Mouse (Mus musculus) midbrain, embryonic 16.5 days (tissue): Measurements from ENCODE around the gene Kcnc1. TPM values are rescaled to one million over a fixed set of nuclear protein-coding genes. Genes with fewer than 3 reads are reported as not detected.

Source experiments
- ATAC-seq: fragments of 200-750 bp; cut with Nextera tagmentation; 2 replicates; pipeline ENCODE4 v1.8.0; 2017; ENCODE audit warnings: moderate TSS enrichment
- H3K27ac ChIP-seq: fragments of 300-500 bp; sonication (generic); 2 replicates; pipeline ENCODE4 v1.5.1; 2014; ENCODE audit warnings: mild to moderate bottlenecking, low read length, mixed read lengths
- H3K27me3 ChIP-seq: fragments of 300-500 bp; sonication (generic); 2 replicates; pipeline ENCODE4 v1.6.1; 2014; ENCODE audit warnings: low read depth, low read length, mixed read lengths; ENCODE audit not compliant: control insufficient read depth, insufficient read depth
- H3K36me3 ChIP-seq: fragments of 300-500 bp; sonication (generic); 2 replicates; pipeline ENCODE4 v1.6.1; 2014; ENCODE audit warnings: mild to moderate bottlenecking, low read length, moderate library complexity, mixed read lengths; ENCODE audit not compliant: control insufficient read depth, insufficient read depth
- H3K4me1 ChIP-seq: fragments of 300-500 bp; sonication (generic); 2 replicates; pipeline ENCODE4 v1.6.1; 2014; ENCODE audit warnings: mild to moderate bottlenecking, low read length, mixed read lengths; ENCODE audit not compliant: control insufficient read depth, insufficient read depth
- H3K4me2 ChIP-seq: fragments of 300-500 bp; sonication (generic); 2 replicates; pipeline ENCODE4 v1.6.1; 2014; ENCODE audit warnings: mild to moderate bottlenecking, low read length, mixed read lengths
- H3K4me3 ChIP-seq: fragments of 300-500 bp; sonication (generic); 2 replicates; pipeline ENCODE4 v1.5.1; 2014; ENCODE audit warnings: low read depth, mild to moderate bottlenecking, low read length, moderate library complexity, mixed read lengths
- H3K9ac ChIP-seq: fragments of 300-500 bp; sonication (generic); 2 replicates; pipeline ENCODE4 v1.6.1; 2014; ENCODE audit warnings: low read depth, low read length, mixed read lengths
- H3K9me3 ChIP-seq: fragments of 300-500 bp; sonication (generic); replicated peaks from 2 replicates; pipeline ENCODE4 v1.6.1; 2014; ENCODE audit warnings: mild to moderate bottlenecking, low read length, mixed read lengths; ENCODE audit not compliant: control insufficient read depth, poor library complexity, severe bottlenecking
- WGBS: fragments of 180-500 bp; shearing (Covaris S2); extraction: QIAGEN DNeasy Blood & Tissue Kit; methylation state at CpG from one replicate; pipeline ENCODE4 v1.1.7; 2014; 5-methylcytosine and 5-hydroxymethylcytosine counted together
- polyA plus RNA-seq: library from polyadenylated mRNA; unstranded; fragments of >200 nt; fragmentation: Nextera tagmentation; extraction: Ambion mirVana; gene quantifications from 2 replicates; pipeline ENCODE4 v1.2.1, GENCODE M21; 2015

Kcnc1 gene
- polyA plus RNA-seq, 1 experiment from 2014 or later, result 11.4 TPM

DNA sequence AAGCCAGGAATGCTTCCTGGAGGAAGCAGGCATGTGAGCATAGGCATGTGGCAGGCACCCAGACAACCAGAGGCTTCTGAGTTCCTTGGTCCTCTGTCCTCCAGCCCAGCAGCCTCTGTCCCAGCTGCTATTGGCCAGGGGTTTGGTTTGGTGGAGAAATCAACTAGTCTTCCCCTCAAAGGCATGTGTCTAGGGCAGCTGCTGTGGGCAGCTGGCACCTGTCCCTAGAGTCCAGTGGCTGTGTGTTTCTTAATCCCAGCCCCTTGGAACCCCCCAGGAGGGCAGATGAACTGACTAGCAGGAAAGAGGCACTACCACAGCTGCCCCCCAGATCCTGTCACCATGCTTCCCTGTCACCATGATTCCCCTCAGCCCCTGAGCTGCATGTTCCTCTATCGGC is 30.5 kb upstream of the Kcnc1 start:
- H3K4me3 ChIP-seq, result no peak overlapping the region
- H3K36me3 ChIP-seq, result no peaks in the 10 kb centered on the region
- no peak for ATAC-seq
- no peak overlapping the region for H3K27ac ChIP-seq
- no peaks in the 10 kb centered on the region; the same call in 1 of the 2 replicates for H3K27me3 ChIP-seq
- no peaks in the 10 kb centered on the region for H3K4me1 ChIP-seq
- no peaks in the 10 kb centered on the region for H3K9me3 ChIP-seq
- H3K9ac ChIP-seq, result no peak overlapping the region
- H3K4me2 ChIP-seq, result no peak overlapping the region
- WGBS, result 78% methylated on average over 1 of the region's 1 CpGs

GRCm38 (mm10) chr7:46371104-46371503 is 25.2 kb upstream of the Kcnc1 start:
- Histone ChIP-seq H3K4me2 (no peak overlapping the region), H3K9me3 (no peaks in the 10 kb centered on the region), H3K27me3 (peaks cover 22% of the 10 kb centered on the region), H3K27ac (no peak overlapping the region), H3K4me3 (no peak overlapping the region), H3K9ac (no peak overlapping the region), H3K4me1 (no peaks in the 10 kb centered on the region), H3K36me3 (no peaks in the 10 kb centered on the region)
- WGBS, result 71% methylated on average over 4 of the region's 4 CpGs
- ATAC-seq, result no peak

DNA sequence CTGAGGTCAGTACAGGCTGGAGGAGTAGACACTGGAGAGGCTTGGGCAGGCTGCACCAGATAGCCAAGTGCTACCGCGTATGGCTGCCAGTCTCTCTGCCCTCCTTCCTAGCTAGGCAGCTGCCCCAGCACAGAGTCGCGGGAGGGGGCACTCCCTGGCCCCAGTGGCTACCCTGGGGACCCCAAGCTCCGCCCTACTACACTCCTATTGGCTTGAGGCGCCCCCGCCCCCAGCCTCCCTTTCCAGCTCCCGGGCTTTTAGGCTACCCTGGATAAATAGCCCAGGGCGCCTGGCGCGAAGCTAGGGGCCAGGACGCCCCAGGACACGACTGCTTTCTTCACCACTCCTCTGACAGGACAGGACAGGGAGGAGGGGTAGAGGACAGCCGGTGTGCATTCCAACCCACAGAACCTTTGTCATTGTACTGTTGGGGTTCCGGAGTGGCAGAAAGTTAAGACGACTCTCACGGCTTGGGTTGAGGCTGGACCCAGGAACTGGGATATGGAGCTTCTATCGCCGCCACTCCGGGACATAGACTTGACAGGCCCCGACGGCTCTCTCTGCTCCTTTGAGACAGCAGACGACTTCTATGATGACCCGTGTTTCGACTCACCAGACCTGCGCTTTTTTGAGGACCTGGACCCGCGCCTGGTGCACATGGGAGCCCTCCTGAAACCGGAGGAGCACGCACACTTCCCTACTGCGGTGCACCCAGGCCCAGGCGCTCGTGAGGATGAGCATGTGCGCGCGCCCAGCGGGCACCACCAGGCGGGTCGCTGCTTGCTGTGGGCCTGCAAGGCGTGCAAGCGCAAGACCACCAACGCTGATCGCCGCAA is 19.9 kb upstream of the Kcnc1 start, which contains the start of gene Myod1:
Gene Myod1 (plus strand): TSS at position 303 of the 836 bp plus-strand sequence.
- Histone ChIP-seq H3K4me3 (peak within 1 kb of the TSS; percentile 29), H3K9me3 (no peaks in the 10 kb centered on the region), H3K4me1 (peaks cover 14% of the 10 kb centered on the region), H3K36me3 (no peaks in the 10 kb centered on the region), H3K4me2 (peak within 1 kb of the TSS; percentile 53), H3K9ac (peak within 1 kb of the TSS; percentile 31; the same call in 1 of the 2 replicates), H3K27me3 (peaks cover 58% of the 10 kb centered on the region), H3K27ac (no peak within 1 kb of the TSS)
- 3% methylated on average over 44 of the region's 44 CpGs for WGBS
- ATAC-seq, result peak; percentile 27; the same call in 1 of the 2 replicates

- H3K4me3 ChIP-seq, result peak overlapping the region; percentile 29
- H3K36me3 ChIP-seq, result no peaks in the 10 kb centered on the region
- peak overlapping the region; percentile 31; the same call in 1 of the 2 replicates for H3K9ac ChIP-seq
- WGBS, result under 1% methylated on average over 33 of the region's 33 CpGs
- H3K9me3 ChIP-seq, result no peaks in the 10 kb centered on the region
- peaks cover 14% of the 10 kb centered on the region for H3K4me1 ChIP-seq
- ATAC-seq, result peak; percentile 29; the same call in 1 of the 2 replicates
- peaks cover 58% of the 10 kb centered on the region for H3K27me3 ChIP-seq
- peak overlapping the region; percentile 53 for H3K4me2 ChIP-seq
- H3K27ac ChIP-seq, result no peak overlapping the region
Measured at GRCm38 (mm10) chr7:46377008-46377346, 19.3 kb upstream of the Kcnc1 start.

DNA sequence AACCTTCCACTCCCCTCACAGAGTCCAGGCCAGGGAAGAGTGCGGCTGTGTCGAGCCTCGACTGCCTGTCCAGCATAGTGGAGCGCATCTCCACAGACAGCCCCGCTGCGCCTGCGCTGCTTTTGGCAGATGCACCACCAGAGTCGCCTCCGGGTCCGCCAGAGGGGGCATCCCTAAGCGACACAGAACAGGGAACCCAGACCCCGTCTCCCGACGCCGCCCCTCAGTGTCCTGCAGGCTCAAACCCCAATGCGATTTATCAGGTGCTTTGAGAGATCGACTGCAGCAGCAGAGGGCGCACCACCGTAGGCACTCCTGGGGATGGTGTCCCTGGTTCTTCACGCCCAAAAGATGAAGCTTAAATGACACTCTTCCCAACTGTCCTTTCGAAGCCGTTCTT is 18.2 kb upstream of the Kcnc1 start:
- H3K36me3 ChIP-seq, result no peaks in the 10 kb centered on the region
- no peaks in the 10 kb centered on the region for H3K9me3 ChIP-seq
- peaks cover 58% of the 10 kb centered on the region for H3K27me3 ChIP-seq
- peak overlapping the region; percentile 38 for H3K4me2 ChIP-seq
- H3K27ac ChIP-seq, result no peak overlapping the region
- H3K9ac ChIP-seq, result no peak overlapping the region
- no peak for ATAC-seq
- H3K4me3 ChIP-seq, result peak overlapping the region; percentile 2
- 4% methylated on average over 22 of the region's 22 CpGs for WGBS
- peaks cover 14% of the 10 kb centered on the region for H3K4me1 ChIP-seq

GRCm38 (mm10) chr7:46378983-46379382 is 17.3 kb upstream of the Kcnc1 start:
- no peak for ATAC-seq
- H3K4me3 ChIP-seq, result no peak overlapping the region
- peaks cover 14% of the 10 kb centered on the region for H3K4me1 ChIP-seq
- no peak overlapping the region for H3K27ac ChIP-seq
- peaks cover 54% of the 10 kb centered on the region for H3K27me3 ChIP-seq
- H3K36me3 ChIP-seq, result no peaks in the 10 kb centered on the region
- 11% methylated on average over 16 of the region's 16 CpGs for WGBS
- no peak overlapping the region for H3K4me2 ChIP-seq
- no peak overlapping the region for H3K9ac ChIP-seq
- no peaks in the 10 kb centered on the region for H3K9me3 ChIP-seq

DNA sequence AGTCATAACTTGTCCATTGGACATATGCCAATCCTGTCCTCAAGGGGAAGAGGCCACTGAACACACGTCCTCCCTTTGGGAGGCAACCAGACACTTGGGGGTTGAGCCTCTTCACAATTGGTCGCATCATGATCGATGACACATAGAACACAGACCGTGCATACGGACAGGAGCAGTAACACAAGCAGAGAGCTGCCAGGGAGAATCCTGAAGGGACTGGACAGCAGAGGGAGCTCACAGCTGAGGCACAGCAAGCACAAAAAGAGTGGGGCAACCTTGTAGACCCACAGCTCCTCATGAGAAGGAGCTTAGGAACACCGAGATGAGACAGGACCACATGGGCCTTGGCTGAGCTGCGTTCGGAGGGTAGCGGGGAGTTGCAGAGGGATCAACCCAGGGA is 15.7 kb upstream of the Kcnc1 start:
- H3K4me2 ChIP-seq, result no peak overlapping the region
- ATAC-seq, result no peak
- H3K27ac ChIP-seq, result no peak overlapping the region
- peaks cover 14% of the 10 kb centered on the region for H3K4me1 ChIP-seq
- peaks cover 41% of the 10 kb centered on the region for H3K27me3 ChIP-seq
- H3K9ac ChIP-seq, result no peak overlapping the region
- H3K4me3 ChIP-seq, result no peak overlapping the region
- WGBS, result 68% methylated on average over 9 of the region's 9 CpGs
- H3K9me3 ChIP-seq, result no peaks in the 10 kb centered on the region
- H3K36me3 ChIP-seq, result no peaks in the 10 kb centered on the region

DNA sequence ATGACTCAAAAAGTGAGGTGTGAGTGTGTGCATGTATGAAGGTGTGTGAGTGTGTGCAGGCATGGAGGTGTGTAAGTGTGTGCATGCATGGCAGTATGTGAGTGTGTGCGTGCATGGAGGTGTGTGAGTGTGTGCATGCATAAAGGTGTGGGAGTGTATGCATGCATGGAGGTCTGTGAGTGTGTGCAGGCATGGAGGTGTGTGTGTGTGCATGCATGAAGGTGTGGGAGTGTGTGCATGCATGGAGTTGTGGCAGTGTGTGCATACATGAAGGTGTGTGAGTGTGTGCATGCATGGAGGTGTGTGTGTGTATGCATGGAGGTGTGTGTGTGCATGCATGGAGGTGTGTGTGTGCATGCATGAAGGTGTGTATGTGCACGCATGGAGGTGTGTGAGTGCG is 8.9 kb upstream of the Kcnc1 start:
- H3K4me1 ChIP-seq, result no peaks in the 10 kb centered on the region
- H3K27me3 ChIP-seq, result no peaks in the 10 kb centered on the region; the same call in 1 of the 2 replicates
- 91% methylated on average over 3 of the region's 3 CpGs for WGBS
- no peak overlapping the region for H3K4me3 ChIP-seq
- no peak overlapping the region for H3K27ac ChIP-seq
- H3K36me3 ChIP-seq, result no peaks in the 10 kb centered on the region
- H3K9ac ChIP-seq, result no peak overlapping the region
- no peaks in the 10 kb centered on the region for H3K9me3 ChIP-seq
- ATAC-seq, result no peak
- no peak overlapping the region for H3K4me2 ChIP-seq

DNA sequence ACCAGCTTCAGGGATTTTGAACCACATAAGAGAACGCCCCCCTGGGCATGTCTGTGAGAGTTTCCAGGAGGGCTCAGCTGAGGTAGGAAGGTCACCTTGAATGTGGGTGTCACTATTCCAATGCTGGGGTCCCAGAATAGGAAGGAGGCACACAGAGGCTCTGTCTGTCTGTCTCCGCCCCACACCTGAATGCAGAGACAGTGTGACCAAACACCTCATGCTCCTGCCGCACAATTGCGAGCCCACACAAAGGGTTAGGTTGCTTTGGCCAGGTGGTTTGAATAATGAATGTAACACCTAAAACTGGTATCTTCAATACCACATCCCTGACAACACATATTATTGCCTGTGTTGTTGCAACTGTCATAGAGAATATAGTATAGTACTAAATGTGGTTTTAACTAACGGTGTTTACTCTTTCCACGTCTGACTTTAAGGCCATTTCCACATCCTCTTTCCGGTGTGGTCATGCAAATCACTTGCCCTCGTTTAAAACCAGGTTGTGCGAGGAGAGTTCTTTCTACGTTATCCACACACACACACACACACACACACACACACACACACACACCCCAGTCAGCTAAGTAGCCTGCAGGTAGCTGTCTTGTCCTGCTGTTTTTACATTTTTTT is 6.7 kb upstream of the Kcnc1 start:
- 84% methylated on average over 10 of the region's 10 CpGs for WGBS
- H3K27me3 ChIP-seq, result peaks cover 3% of the 10 kb centered on the region
- H3K36me3 ChIP-seq, result no peaks in the 10 kb centered on the region
- no peak overlapping the region for H3K27ac ChIP-seq
- H3K4me3 ChIP-seq, result no peak overlapping the region
- no peak overlapping the region for H3K9ac ChIP-seq
- ATAC-seq, result no peak
- H3K4me2 ChIP-seq, result no peak overlapping the region
- H3K4me1 ChIP-seq, result 0 out of 2 replicates have a peak, but pooled peaks cover 2% of the 10 kb centered on the region
- H3K9me3 ChIP-seq, result no peaks in the 10 kb centered on the region
